Mouse (Mus musculus) lung, adult 2 months (tissue): ENCODE data around the gene Asna1.

Experiments used
- CTCF ChIP-seq: fragments of 200-500 bp; IDR thresholded peaks from 2 replicates; pipeline ENCODE4 v1.5.1; 2011; ENCODE audit warnings: mild to moderate bottlenecking, low read length, control low read depth; ENCODE audit not compliant: insufficient read depth
- POLR2A ChIP-seq: fragments of 200-500 bp; IDR thresholded peaks from 2 replicates; pipeline ENCODE4 v1.6.1; 2011; ENCODE audit warnings: low read depth, mild to moderate bottlenecking, control low read depth, low read length, borderline replicate concordance; ENCODE audit errors: extremely low read depth

GRCm38 (mm10) chr8:85067982-85068381 lies 42.9 kb upstream of the Asna1 start, which contains the start of gene Gm5741:
- TF ChIP-seq CTCF (no peak), POLR2A (no peak)
